Mouse (Mus musculus) kidney, adult 2 months (tissue): ENCODE data around the gene Katna1. TPM values are rescaled to one million over a fixed set of nuclear protein-coding genes. Genes with fewer than 3 reads are reported as not detected.

Experiments used
- DNase-seq: peaks from one replicate; pipeline ENCODE4 v3.0.0; 2021
- H3K27ac ChIP-seq: fragments of 200-500 bp; 2 replicates; pipeline ENCODE4 v1.5.1; 2012; ENCODE audit warnings: low read depth, low read length, control low read depth, inconsistent platforms; ENCODE audit not compliant: insufficient read depth
- H3K27me3 ChIP-seq: fragments of 200-500 bp; replicated peaks from 2 replicates; pipeline ENCODE4 v1.6.1; 2012; ENCODE audit warnings: mild to moderate bottlenecking, moderate library complexity, low read length, inconsistent platforms; ENCODE audit not compliant: control insufficient read depth, insufficient read depth
- H3K36me3 ChIP-seq: fragments of 200-500 bp; 2 replicates; pipeline ENCODE4 v1.6.1; 2012; ENCODE audit warnings: mild to moderate bottlenecking, moderate library complexity, low read length, inconsistent platforms; ENCODE audit not compliant: control insufficient read depth, insufficient read depth
- H3K4me1 ChIP-seq: fragments of 200-500 bp; 2 replicates; pipeline ENCODE4 v1.6.1; 2011; ENCODE audit warnings: low read length; ENCODE audit not compliant: control insufficient read depth, insufficient read depth
- H3K4me3 ChIP-seq: fragments of 200-500 bp; 2 replicates; pipeline ENCODE4 v1.5.1; 2011; ENCODE audit warnings: mild to moderate bottlenecking, low read depth, low read length, control low read depth; ENCODE audit not compliant: insufficient read depth
- CTCF ChIP-seq: fragments of 200-500 bp; conservative IDR thresholded peaks from 2 replicates; pipeline ENCODE4 v1.5.1; 2011; ENCODE audit warnings: low read depth, mild to moderate bottlenecking, control low read depth, low read length, moderate library complexity, mixed read lengths; ENCODE audit not compliant: insufficient read depth, insufficient read length
- POLR2A ChIP-seq: fragments of 200-500 bp; IDR thresholded peaks from one replicate; pipeline ENCODE4 v1.6.1; 2011; ENCODE audit warnings: low read depth, low read length, control low read depth
- WGBS: fragments of 180-500 bp; shearing (Covaris S2); methylation state at CpG from one replicate; pipeline ENCODE4 v1.1.7; 2018; 5-methylcytosine and 5-hydroxymethylcytosine counted together
- polyA plus RNA-seq: library from polyadenylated mRNA; depleted of rRNA; stranded (reverse); fragments of >200 nt; gene quantifications from 2 replicates; pipeline ENCODE4 v1.2.3, GENCODE M21; 2012

Katna1 gene
- polyA plus RNA-seq, 1 experiment: 4.1 TPM

GRCm38 (mm10) chr10:7779751-7780237 is 54.0 kb downstream of the Katna1 start:
- Histone ChIP-seq H3K4me3 (peak overlapping the region; percentile 94), H3K27me3 (no peaks in the 10 kb centered on the region), H3K36me3 (no peaks in the 10 kb centered on the region), H3K27ac (no peak overlapping the region), H3K4me1 (peaks cover 2% of the 10 kb centered on the region; the same call in 1 of the 2 replicates)
- TF ChIP-seq CTCF: no peak
- TF ChIP-seq POLR2A: no peak
- no peak for DNase-seq
- WGBS: 18% methylated on average over 7 of the region's 7 CpGs

- H3K27ac ChIP-seq: peak overlapping the region; percentile 36; the same call in 1 of the 2 replicates
- DNase-seq: peak; percentile 95
- under 1% methylated on average over 60 of the region's 77 CpGs for WGBS
Measured at GRCm38 (mm10) chr10:7780238-7781176, 54.7 kb downstream of the Katna1 start.

GRCm38 (mm10) chr10:7781214-7781613 is 55.4 kb downstream of the Katna1 start:
- Histone ChIP-seq H3K36me3 (no peaks in the 10 kb centered on the region), H3K4me1 (peaks cover 2% of the 10 kb centered on the region; the same call in 1 of the 2 replicates), H3K27me3 (no peaks in the 10 kb centered on the region), H3K4me3 (peak overlapping the region; percentile 24; the same call in 1 of the 2 replicates), H3K27ac (no peak overlapping the region)
- no peak for DNase-seq
- 48% methylated on average over 3 of the region's 3 CpGs for WGBS
- no peak for TF ChIP-seq CTCF
- no peak for TF ChIP-seq POLR2A

More at GRCm38 (mm10) chr10:7780238-7781176, 54.7 kb downstream of the Katna1 start:
- Histone ChIP-seq H3K4me1 (peaks cover 2% of the 10 kb centered on the region; the same call in 1 of the 2 replicates), H3K27me3 (no peaks in the 10 kb centered on the region), H3K36me3 (no peaks in the 10 kb centered on the region), H3K4me3 (peak overlapping the region; percentile 94)
- no peak for TF ChIP-seq CTCF
- TF ChIP-seq POLR2A: no peak

- no peaks in the 10 kb centered on the region for H3K27me3 ChIP-seq
- H3K36me3 ChIP-seq: no peaks in the 10 kb centered on the region
- no peak overlapping the region for H3K4me3 ChIP-seq
- 51% methylated on average over 2 of the region's 2 CpGs for WGBS
- no peaks in the 10 kb centered on the region for H3K4me1 ChIP-seq
- DNase-seq: no peak
- TF ChIP-seq CTCF: no peak
- TF ChIP-seq POLR2A: no peak
- H3K27ac ChIP-seq: no peak overlapping the region
Measured at GRCm38 (mm10) chr10:7787319-7787718, 61.5 kb downstream of the Katna1 start.

GRCm38 (mm10) chr10:7792254-7792750 is 66.5 kb downstream of the Katna1 start:
- peak overlapping the region; percentile 20; the same call in 1 of the 2 replicates for H3K27ac ChIP-seq
- peaks cover 4% of the 10 kb centered on the region for H3K36me3 ChIP-seq
- TF ChIP-seq POLR2A: no peak
- no peak for TF ChIP-seq CTCF
- peak overlapping the region; percentile 85 for H3K4me3 ChIP-seq
- DNase-seq: no peak
- H3K4me1 ChIP-seq: peaks cover 6% of the 10 kb centered on the region
- whole genome bisulfite sequencing: under 1% methylated on average over 10 of the region's 10 CpGs
- no peaks in the 10 kb centered on the region for H3K27me3 ChIP-seq

GRCm38 (mm10) chr10:7792751-7793385 is 67.1 kb downstream of the Katna1 start, which contains the start of the genes Ginm1 and Ppil4:
Gene Ginm1, minus strand, starts transcription at chr10:7792824.
Gene Ppil4, plus strand, starts transcription at chr10:7792891.
- under 1% methylated on average over 52 of the region's 52 CpGs for WGBS
- Histone ChIP-seq H3K36me3 (peaks cover 5% of the 10 kb centered on the region), H3K27ac (peak within 1 kb of the TSS; percentile 20; the same call in 1 of the 2 replicates), H3K4me3 (peak within 1 kb of the TSS; percentile 85), H3K27me3 (no peaks in the 10 kb centered on the region), H3K4me1 (peaks cover 6% of the 10 kb centered on the region)
- TF ChIP-seq POLR2A (peak; percentile 25), CTCF (no peak)
- peak; percentile 92 for DNase-seq
